Mouse (Mus musculus) small intestine, adult 2 months (tissue): ENCODE results near the gene Fbxw4.

Experiments
- CTCF ChIP-seq: fragments of 200-500 bp; IDR thresholded peaks from 2 replicates; pipeline ENCODE4 v1.5.1; 2012; ENCODE audit warnings: low read depth, mild to moderate bottlenecking, control low read depth, inconsistent platforms, low read length, moderate library complexity, mixed read lengths; ENCODE audit not compliant: insufficient replicate concordance, insufficient read length; ENCODE audit errors: extremely low read depth
- POLR2A ChIP-seq: fragments of 200-500 bp; IDR thresholded peaks from 2 replicates; pipeline ENCODE4 v1.6.1; 2012; ENCODE audit warnings: low read depth, mild to moderate bottlenecking, control low read depth, inconsistent platforms, low read length, moderate library complexity

DNA sequence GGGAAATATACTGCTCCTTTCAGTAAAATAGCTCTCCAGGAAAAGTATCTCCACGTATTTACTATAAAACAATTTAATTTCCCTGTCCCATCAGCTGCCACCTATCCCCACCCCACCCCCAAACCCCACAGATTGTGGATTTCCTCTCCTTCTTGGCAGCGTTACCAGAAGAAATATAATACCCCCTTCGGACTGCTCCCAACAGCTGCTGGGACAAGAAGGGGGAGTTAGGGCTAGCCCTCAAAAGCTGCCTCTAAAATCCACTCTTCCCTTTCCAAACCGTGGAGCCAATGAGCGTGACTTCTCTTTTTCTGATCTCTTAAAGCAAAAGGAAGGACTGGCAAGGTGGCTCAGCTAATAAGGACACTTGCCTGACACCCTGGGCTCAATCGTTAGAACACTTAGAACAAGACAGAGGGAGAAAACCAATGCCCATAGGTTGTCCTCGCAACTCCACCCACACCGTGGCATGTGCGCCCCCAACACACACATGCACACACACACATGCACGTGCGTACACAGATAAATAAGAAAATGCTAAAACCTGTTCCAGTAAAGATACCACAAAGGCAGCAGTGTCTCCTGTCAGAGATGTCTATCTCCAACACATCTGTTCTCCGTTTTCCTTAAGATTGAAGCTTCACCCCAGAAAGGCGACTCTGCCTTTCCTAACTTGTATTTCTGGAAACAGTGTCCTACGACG is 7.7 kb downstream of the Fbxw4 start:
- TF ChIP-seq CTCF (no peak), POLR2A (no peak)
